Mouse (Mus musculus): ENCODE results near the gene Cftr. TPM values are rescaled to one million over a fixed set of nuclear protein-coding genes. Genes with fewer than 3 reads are reported as not detected.
A peak's percentile ranks its signal among the peaks of the same experiment; 100 is the strongest.

Gene Cftr
- polyA plus RNA-seq (2014; fragmentation: Nextera tagmentation; extraction: Ambion mirVana) = 0.03 and 0.13 TPM in 2 replicates

DNA sequence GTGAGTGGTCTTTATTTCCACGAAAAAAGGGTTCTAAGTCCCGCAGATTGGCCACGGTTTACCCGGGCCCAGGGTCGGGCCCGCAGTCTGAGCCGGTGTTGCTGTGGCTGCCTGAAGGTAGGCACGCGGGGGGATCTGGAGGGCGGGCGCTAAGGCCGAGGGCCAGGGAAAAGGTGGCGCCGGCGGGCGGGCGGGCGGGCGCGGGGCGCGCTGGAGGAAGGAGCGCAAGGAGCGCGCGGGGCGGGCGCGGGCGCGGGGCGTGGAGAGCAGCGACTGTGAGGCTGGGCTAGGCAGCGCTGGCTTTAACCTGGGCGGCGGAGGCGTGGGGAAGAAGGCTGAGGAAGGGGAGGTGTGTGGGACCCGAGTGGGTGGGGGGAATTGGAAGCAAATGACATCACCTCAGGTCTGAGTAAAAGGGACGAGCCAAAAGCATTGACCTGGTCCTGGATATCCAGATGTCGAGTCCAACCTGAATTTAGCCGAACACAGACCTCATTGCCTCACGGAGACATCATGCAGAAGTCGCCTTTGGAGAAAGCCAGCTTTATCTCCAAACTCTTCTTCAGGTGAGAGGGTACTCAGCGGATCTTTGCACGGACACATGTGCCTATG lies at the start of gene Cftr:
TSS of gene Cftr (plus strand) at position 377 of the 612 bp plus-strand sequence.
- Histone ChIP-seq H3K4me2 (replicated peaks; ENCODE audit: low read depth, low read length) (peak within 1 kb of the TSS; percentile 66), H3K4me1 (replicated peaks; ENCODE audit: control insufficient read depth, insufficient read depth, low read length) (no peaks in the 10 kb centered on the region), H3K27ac (ENCODE audit: low read depth, low read length) (no peak within 1 kb of the TSS), H3K9ac (ENCODE audit: low read depth, low read length) (peak within 1 kb of the TSS; percentile 24), H3K27me3 (ENCODE audit: control insufficient read depth, insufficient read depth, low read length) (peaks cover 13% of the 10 kb centered on the region), H3K4me3 (ENCODE audit: low read depth, low read length) (peak within 1 kb of the TSS; percentile 42), H3K36me3 (ENCODE audit: control insufficient read depth, insufficient read depth, low read length) (no peaks in the 10 kb centered on the region), H3K9me3 (ENCODE audit: control insufficient read depth, low read length) (no peaks in the 10 kb centered on the region)
- peak; percentile 90 for ATAC-seq (ENCODE audit: low FRiP score)
- peak; percentile 62 for DNase-seq (ENCODE audit: low spot score)
- 2% methylated on average over 32 of the region's 45 CpGs for WGBS

DNA sequence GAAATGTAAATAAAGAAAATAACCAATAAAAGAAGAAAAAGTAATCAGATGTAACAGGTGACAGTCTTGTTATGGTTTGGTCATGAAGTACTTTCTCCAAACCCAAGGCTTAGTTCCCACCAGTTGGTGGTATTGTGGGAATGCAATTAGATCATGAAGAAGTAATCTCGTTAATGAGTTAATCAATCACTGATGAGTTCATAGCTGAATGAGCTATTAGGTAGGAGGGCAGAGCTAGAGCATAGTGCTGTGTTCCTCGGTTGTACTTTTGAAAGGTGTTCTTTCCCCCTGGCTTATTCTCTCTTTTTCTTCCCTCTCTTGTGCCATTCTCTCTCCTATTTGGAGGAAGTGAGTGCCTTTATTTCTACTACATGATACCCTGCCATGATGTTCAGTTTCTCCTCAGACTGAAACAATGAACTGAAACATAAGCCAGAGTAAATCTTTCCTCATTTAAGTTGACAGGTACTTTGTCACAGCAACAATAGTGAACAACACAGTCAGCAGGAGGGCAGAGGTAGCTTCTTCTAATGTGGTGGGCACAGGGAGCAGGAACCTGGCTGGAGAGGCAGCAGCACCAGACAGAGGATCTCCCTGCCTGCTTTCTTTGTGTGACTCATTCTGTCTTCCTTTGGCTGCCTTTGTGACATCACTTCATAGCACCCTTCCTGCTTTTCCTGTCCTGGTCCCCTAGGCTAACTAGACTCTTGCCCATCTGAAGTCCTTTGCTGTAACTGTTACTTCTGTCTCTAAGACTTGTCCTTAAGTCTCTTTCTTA lies 43.1 kb upstream of the Cftr start:
- no peak overlapping the region for H3K27ac ChIP-seq (ENCODE audit: low read depth, low read length)
- WGBS = 48% methylated on average over 2 of the region's 2 CpGs
- H3K4me3 ChIP-seq (ENCODE audit: low read depth, low read length) = no peak overlapping the region
- no peak overlapping the region for H3K9ac ChIP-seq (ENCODE audit: low read depth, low read length)
- no peaks in the 10 kb centered on the region for H3K4me1 ChIP-seq (replicated peaks; ENCODE audit: control insufficient read depth, insufficient read depth, low read length)
- ATAC-seq (ENCODE audit: low FRiP score) = no peak
- H3K36me3 ChIP-seq (ENCODE audit: control insufficient read depth, insufficient read depth, low read length) = no peaks in the 10 kb centered on the region
- DNase-seq (ENCODE audit: low spot score) = no peak
- no peak overlapping the region for H3K4me2 ChIP-seq (replicated peaks; ENCODE audit: low read depth, low read length)
- H3K27me3 ChIP-seq (ENCODE audit: control insufficient read depth, insufficient read depth, low read length) = no peaks in the 10 kb centered on the region
- H3K9me3 ChIP-seq (ENCODE audit: control insufficient read depth, low read length) = no peaks in the 10 kb centered on the region

DNA sequence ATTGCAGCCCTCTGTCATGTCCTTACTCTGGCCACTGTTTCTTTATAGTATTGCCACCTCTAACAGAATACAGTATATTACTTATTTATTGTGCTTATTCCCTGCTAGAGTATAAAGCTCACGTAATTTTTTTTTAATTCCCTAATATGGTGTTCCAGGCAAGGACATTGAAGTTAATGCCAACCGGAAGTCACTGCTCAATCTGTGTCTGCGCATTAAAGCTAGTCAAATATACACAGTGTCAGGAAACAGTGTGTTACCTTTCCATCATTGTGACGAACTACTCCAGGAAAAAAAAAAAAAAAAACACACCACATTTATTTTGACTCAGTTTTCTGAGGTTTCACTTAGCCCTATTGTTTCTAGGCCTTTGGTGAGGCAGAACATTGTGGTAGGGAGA lies 42.4 kb upstream of the Cftr start:
- ATAC-seq (ENCODE audit: low FRiP score) (no peak), DNase-seq (ENCODE audit: low spot score) (no peak)
- Histone ChIP-seq H3K4me1 (replicated peaks; ENCODE audit: control insufficient read depth, insufficient read depth, low read length) (no peaks in the 10 kb centered on the region), H3K4me3 (ENCODE audit: low read depth, low read length) (no peak overlapping the region), H3K36me3 (ENCODE audit: control insufficient read depth, insufficient read depth, low read length) (no peaks in the 10 kb centered on the region), H3K27ac (ENCODE audit: low read depth, low read length) (no peak overlapping the region), H3K9ac (ENCODE audit: low read depth, low read length) (no peak overlapping the region), H3K27me3 (ENCODE audit: control insufficient read depth, insufficient read depth, low read length) (no peaks in the 10 kb centered on the region), H3K9me3 (ENCODE audit: control insufficient read depth, low read length) (no peaks in the 10 kb centered on the region), H3K4me2 (replicated peaks; ENCODE audit: low read depth, low read length) (no peak overlapping the region)
- WGBS = 87% methylated on average over 4 of the region's 4 CpGs

GRCm38 (mm10) chr6:18135246-18135645 lies 35.2 kb upstream of the Cftr start:
- ATAC-seq (ENCODE audit: low FRiP score) (no peak), DNase-seq (ENCODE audit: low spot score) (no peak)
- 60% methylated on average over 1 of the region's 1 CpGs for WGBS
- Histone ChIP-seq H3K9ac (ENCODE audit: low read depth, low read length) (no peak overlapping the region), H3K4me1 (replicated peaks; ENCODE audit: control insufficient read depth, insufficient read depth, low read length) (no peaks in the 10 kb centered on the region), H3K27me3 (ENCODE audit: control insufficient read depth, insufficient read depth, low read length) (no peaks in the 10 kb centered on the region), H3K4me3 (ENCODE audit: low read depth, low read length) (no peak overlapping the region), H3K27ac (ENCODE audit: low read depth, low read length) (no peak overlapping the region), H3K4me2 (replicated peaks; ENCODE audit: low read depth, low read length) (no peak overlapping the region), H3K36me3 (ENCODE audit: control insufficient read depth, insufficient read depth, low read length) (no peaks in the 10 kb centered on the region), H3K9me3 (ENCODE audit: control insufficient read depth, low read length) (no peaks in the 10 kb centered on the region)

DNA sequence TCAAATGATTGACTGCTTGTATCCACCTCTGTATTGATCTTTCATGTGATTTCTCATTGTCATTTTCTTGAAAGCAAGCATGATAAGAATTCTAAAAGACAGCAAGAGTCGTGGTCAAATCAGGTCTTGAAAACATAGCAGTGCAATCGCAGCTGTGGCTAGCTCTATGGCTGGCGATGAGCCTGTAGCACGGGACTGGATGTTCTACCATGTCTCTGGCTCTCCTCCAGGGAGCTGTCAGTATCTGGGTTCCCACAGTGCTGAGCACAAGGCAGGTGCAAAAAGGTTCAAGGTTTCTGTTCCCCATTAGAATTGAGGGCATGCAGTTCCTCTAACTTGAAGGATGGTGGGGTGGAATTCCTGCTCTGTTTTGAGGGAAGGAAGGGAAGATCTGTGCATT lies 17.5 kb upstream of the Cftr start:
- no peaks in the 10 kb centered on the region for H3K36me3 ChIP-seq (ENCODE audit: control insufficient read depth, insufficient read depth, low read length)
- no peaks in the 10 kb centered on the region for H3K4me1 ChIP-seq (replicated peaks; ENCODE audit: control insufficient read depth, insufficient read depth, low read length)
- H3K4me3 ChIP-seq (ENCODE audit: low read depth, low read length) = no peak overlapping the region
- no peak for DNase-seq (ENCODE audit: low spot score)
- ATAC-seq (ENCODE audit: low FRiP score) = no peak
- WGBS = 83% methylated on average over 4 of the region's 4 CpGs
- no peaks in the 10 kb centered on the region for H3K9me3 ChIP-seq (ENCODE audit: control insufficient read depth, low read length)
- H3K4me2 ChIP-seq (replicated peaks; ENCODE audit: low read depth, low read length) = no peak overlapping the region
- no peak overlapping the region for H3K27ac ChIP-seq (ENCODE audit: low read depth, low read length)
- no peak overlapping the region for H3K9ac ChIP-seq (ENCODE audit: low read depth, low read length)
- H3K27me3 ChIP-seq (ENCODE audit: control insufficient read depth, insufficient read depth, low read length) = no peaks in the 10 kb centered on the region

DNA sequence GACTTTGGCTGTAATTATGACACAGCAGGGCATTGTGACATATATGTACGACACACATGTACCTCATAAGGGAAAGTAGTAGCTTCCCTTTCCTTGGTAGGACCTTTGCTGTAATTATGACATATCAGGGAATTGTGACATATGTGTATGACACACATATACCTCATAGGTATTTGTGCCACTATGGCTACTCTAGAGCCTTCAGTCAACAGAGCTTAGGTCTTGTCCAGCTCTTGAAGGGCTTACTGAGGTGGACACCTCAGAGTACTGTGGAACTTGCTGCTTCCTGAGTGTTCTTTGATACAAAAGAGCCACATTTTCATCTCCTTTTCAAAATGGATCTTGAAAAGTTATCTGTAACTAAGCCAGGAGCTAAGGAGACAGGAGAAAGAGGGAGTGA lies 869 bp upstream of the Cftr start:
- whole genome bisulfite sequencing = 74% methylated on average over 1 of the region's 1 CpGs

GRCm38 (mm10) chr6:18171614-18172013 lies 1.1 kb downstream of the Cftr start:
- H3K36me3 ChIP-seq (ENCODE audit: control insufficient read depth, insufficient read depth, low read length) = no peaks in the 10 kb centered on the region
- H3K27ac ChIP-seq (ENCODE audit: low read depth, low read length) = no peak overlapping the region
- H3K4me1 ChIP-seq (replicated peaks; ENCODE audit: control insufficient read depth, insufficient read depth, low read length) = no peaks in the 10 kb centered on the region
- no peak overlapping the region for H3K9ac ChIP-seq (ENCODE audit: low read depth, low read length)
- H3K4me2 ChIP-seq (replicated peaks; ENCODE audit: low read depth, low read length) = no peak overlapping the region
- WGBS = 65% methylated on average over 8 of the region's 8 CpGs
- no peak overlapping the region for H3K4me3 ChIP-seq (ENCODE audit: low read depth, low read length)
- DNase-seq (ENCODE audit: low spot score) (peak; percentile 33), ATAC-seq (ENCODE audit: low FRiP score) (no peak)
- no peaks in the 10 kb centered on the region for H3K9me3 ChIP-seq (ENCODE audit: control insufficient read depth, low read length)
- peaks cover 13% of the 10 kb centered on the region for H3K27me3 ChIP-seq (ENCODE audit: control insufficient read depth, insufficient read depth, low read length)

More for the DNA sequence above, 869 bp upstream of the Cftr start:
- Histone ChIP-seq H3K9ac (ENCODE audit: low read depth, low read length) (no peak overlapping the region), H3K9me3 (ENCODE audit: control insufficient read depth, low read length) (no peaks in the 10 kb centered on the region), H3K36me3 (ENCODE audit: control insufficient read depth, insufficient read depth, low read length) (no peaks in the 10 kb centered on the region), H3K27me3 (ENCODE audit: control insufficient read depth, insufficient read depth, low read length) (peaks cover 13% of the 10 kb centered on the region), H3K4me2 (replicated peaks; ENCODE audit: low read depth, low read length) (no peak overlapping the region), H3K27ac (ENCODE audit: low read depth, low read length) (no peak overlapping the region), H3K4me3 (ENCODE audit: low read depth, low read length) (no peak overlapping the region), H3K4me1 (replicated peaks; ENCODE audit: control insufficient read depth, insufficient read depth, low read length) (no peaks in the 10 kb centered on the region)
- ATAC-seq (ENCODE audit: low FRiP score) = no peak
- no peak for DNase-seq (ENCODE audit: low spot score)

DNA sequence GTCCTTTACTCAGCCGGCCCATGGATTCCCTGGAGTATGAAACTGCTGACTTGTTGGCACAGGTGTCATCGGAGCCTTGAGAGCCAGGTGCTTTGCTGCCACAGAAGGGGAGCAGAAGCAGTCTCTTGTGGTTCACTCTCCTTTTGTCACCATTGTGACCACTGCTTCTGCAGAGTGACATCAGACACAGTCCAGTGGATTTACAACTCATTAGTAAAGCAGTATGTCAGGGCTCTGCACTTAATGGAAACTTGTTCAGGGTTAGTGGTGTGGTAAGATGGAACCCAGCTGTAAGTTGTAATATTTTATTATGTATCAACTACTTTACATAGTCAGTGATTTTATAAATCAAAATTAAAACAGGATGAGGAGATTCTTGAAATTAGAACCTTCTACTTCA lies 7.0 kb downstream of the Cftr start:
- Histone ChIP-seq H3K9me3 (ENCODE audit: control insufficient read depth, low read length) (no peaks in the 10 kb centered on the region), H3K4me1 (replicated peaks; ENCODE audit: control insufficient read depth, insufficient read depth, low read length) (no peaks in the 10 kb centered on the region), H3K27me3 (ENCODE audit: control insufficient read depth, insufficient read depth, low read length) (no peaks in the 10 kb centered on the region), H3K9ac (ENCODE audit: low read depth, low read length) (no peak overlapping the region), H3K4me3 (ENCODE audit: low read depth, low read length) (no peak overlapping the region), H3K4me2 (replicated peaks; ENCODE audit: low read depth, low read length) (no peak overlapping the region), H3K27ac (ENCODE audit: low read depth, low read length) (no peak overlapping the region), H3K36me3 (ENCODE audit: control insufficient read depth, insufficient read depth, low read length) (no peaks in the 10 kb centered on the region)
- no peak for ATAC-seq (ENCODE audit: low FRiP score)
- no peak for DNase-seq (ENCODE audit: low spot score)
- WGBS = 87% methylated on average over 2 of the region's 2 CpGs

GRCm38 (mm10) chr6:18180665-18181064 lies 10.2 kb downstream of the Cftr start:
- no peak for ATAC-seq (ENCODE audit: low FRiP score)
- H3K27me3 ChIP-seq (ENCODE audit: control insufficient read depth, insufficient read depth, low read length) = no peaks in the 10 kb centered on the region
- H3K4me1 ChIP-seq (replicated peaks; ENCODE audit: control insufficient read depth, insufficient read depth, low read length) = no peaks in the 10 kb centered on the region
- H3K9me3 ChIP-seq (ENCODE audit: control insufficient read depth, low read length) = no peaks in the 10 kb centered on the region
- 79% methylated on average over 3 of the region's 3 CpGs for WGBS
- no peak for DNase-seq (ENCODE audit: low spot score)
- no peak overlapping the region for H3K4me3 ChIP-seq (ENCODE audit: low read depth, low read length)
- no peak overlapping the region for H3K9ac ChIP-seq (ENCODE audit: low read depth, low read length)
- H3K27ac ChIP-seq (ENCODE audit: low read depth, low read length) = no peak overlapping the region
- no peak overlapping the region for H3K4me2 ChIP-seq (replicated peaks; ENCODE audit: low read depth, low read length)
- no peaks in the 10 kb centered on the region for H3K36me3 ChIP-seq (ENCODE audit: control insufficient read depth, insufficient read depth, low read length)

Data from hindbrain, embryonic 11.5 days (tissue).